Mouse (Mus musculus): ENCODE data around the gene Fndc3b.
"Not testable (repeated sequence)": the region's sequence is repeated elsewhere in the genome, so short reads cannot be mapped to it uniquely, and the experiment has no call there.

Fndc3b gene

DNA sequence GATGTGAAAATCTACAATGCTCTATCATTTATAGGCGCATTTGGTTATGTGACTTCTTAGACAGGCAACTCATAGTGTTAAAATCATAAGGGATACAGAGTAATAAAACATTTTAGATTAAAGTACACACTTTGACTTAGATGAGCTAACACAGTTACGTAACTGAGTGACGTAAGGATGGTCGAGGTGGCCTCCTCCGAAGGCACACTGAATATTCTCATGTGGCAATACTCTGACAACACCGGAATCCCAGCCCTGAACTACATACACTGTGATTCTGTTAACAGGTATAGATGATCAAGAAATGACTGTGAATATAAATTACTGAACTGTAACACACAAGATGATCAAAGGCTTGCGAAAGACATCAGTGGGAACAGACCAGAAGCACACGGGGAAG, 292.5 kb downstream of the Fndc3b start:
- DNase-seq (ENCODE audit: low read depth, low spot score): no peak

DNA sequence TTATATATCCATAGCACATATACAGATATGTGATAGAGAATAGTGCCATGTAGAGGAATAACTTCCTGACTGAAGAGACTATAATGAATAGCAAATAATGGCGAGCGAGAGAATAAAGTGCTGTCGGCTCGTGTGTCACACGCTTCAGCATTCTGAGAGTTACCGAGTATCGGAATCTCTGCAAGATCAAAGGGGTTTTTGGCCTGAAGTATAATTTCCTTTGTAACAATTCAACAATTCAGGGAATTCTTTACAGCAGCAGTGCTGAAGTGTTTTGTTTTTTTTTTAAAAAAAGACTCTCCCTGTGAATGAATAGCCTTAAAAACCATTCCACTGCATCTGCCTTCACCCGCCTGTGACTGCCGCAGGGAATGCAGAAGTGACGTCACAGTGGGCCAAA, 294.3 kb downstream of the Fndc3b start:
- no peak for DNase-seq (ENCODE audit: low read depth, low spot score)

DNA sequence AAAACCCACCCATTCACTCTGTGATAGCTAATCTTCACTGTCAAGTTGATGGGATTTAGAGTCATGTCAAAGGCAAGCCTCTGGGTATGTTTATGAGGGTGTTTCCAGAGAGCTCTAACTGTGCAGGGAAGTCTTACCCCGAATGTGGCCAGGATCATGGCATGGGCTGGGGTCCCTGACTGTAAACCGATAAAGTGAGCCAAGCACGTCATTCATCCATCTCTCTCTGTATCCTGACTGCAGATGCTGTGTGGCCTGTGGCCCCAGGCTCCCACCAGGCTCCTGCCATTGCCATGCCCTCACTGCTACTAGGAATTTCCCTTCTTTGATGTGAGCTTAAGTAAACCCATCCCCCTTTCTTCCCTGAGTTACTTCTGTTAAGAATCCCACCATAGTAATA, 297.5 kb downstream of the Fndc3b start:
- no peak for DNase-seq (ENCODE audit: low read depth, low spot score)

DNA sequence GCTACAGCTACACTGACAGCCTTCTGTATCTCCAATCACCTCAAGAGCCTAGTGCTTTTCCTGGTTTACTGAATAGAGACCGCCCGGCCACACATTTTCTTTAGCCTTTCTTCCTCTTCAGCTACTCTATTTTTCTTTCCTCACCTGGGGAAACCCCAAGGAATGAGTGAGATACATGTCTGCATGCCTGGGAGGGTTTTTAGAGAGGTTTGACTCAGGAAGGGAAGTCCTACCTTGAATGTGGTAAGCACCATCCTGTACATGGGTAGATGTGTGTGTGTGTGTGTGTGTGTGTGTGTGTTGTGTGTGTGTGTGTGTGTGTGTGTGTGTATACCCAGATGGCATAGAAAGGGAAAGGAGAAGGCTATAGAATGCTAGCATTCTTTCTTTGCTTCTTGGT, 299.8 kb downstream of the Fndc3b start:
- DNase-seq (ENCODE audit: low read depth, low spot score): no peak

DNA sequence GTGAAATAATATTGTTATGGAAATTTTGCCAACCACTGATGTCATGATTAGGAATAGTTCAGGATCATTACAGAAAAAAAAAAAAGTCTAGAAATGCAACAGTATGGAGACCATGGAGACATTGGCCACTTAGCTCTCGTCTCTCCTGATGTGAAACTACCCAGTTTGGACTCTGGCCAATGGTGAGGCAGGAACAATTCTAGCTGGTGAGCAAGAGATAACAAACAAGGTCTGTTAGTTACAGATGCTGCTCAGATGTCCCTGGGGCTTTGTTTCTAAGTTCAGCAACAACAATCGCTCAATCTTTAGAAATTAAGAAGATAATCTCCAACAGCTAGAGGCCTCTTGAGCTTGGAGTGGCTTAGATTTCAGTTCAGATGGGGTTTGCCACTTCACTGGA, 302.5 kb downstream of the Fndc3b start:
- DNase-seq (ENCODE audit: low read depth, low spot score): no peak

DNA sequence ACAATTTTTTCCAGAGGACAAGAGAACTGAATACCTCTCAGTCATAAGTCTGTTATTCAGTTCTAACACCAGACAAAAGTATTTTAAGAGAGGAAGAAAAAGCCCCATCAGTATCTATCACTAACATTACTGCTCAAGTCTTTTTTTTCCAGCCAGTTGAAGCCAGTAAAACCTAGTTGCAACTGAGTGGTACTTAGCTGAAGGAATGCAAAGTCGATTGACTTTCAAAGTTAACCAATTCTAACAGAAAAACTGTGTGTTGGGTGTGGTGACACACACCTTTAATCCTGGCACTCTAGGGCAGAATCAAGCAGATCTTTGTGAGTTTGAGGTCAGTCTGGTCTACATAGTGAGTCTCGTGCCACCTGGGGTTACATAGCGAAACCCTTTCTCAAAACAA, 304.7 kb downstream of the Fndc3b start:
- no peak for DNase-seq (ENCODE audit: low read depth, low spot score)

DNA sequence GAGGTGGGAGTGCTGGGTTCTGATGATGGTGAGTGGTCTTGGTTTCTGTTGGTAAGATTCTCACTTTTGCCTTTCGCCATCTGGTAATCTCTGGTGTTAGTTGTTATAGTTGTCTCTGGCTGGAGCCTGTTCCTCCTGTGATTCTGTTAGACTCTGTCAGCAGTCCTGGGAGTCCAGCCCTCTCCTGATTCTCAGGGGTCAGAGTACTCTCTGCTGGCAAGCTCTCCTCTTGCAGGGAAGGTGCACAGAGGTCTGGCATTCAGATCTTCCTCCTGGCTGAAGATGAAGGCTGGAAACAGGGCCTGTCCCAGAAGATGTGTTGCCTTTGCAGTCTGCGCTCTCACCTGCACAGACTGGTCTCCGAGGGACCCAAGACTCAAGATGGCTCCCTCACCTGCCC, 310.1 kb downstream of the Fndc3b start:
- not testable (repeated sequence) for DNase-seq (ENCODE audit: low read depth, low spot score)

DNA sequence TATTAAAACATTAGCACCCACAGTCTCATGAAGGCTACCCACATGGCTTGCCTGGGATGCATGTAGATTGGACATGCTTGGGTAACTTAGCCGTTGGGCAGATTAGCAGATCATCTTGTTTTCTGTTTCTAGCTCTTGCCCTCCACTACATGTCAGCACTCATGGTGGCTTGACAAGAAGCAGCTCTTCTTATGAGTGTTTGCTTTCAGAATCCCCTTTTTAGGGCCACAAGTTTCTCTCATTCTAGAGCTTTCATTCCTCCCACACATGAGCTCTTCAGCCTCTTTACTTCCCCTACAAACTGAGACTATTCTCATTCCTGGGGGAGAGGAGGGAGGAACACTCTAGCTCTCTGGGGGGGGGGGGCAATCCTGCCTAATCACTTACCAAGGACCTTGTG, 321.2 kb downstream of the Fndc3b start:
- DNase-seq (ENCODE audit: low read depth, low spot score): no peak

DNA sequence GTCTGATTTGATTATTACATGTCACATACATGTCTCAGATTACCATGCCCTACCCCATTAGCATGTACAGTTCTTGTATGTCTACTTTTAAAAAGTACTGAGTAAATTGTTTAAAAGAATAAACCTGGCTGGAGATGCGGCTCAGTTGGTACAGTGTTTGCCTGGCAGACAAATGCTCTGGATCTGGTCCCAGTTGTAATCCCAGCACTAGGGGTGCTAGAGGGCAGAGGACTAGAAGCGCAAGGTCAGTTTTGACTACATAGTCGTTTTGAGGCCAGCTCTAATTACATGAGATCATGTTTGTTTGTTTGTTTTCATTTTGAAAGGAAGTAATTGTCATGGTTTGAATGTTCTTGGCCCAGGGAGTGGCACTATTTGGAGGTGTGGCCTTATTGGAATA, 326.3 kb downstream of the Fndc3b start:
- no peak for DNase-seq (ENCODE audit: low read depth, low spot score)

DNA sequence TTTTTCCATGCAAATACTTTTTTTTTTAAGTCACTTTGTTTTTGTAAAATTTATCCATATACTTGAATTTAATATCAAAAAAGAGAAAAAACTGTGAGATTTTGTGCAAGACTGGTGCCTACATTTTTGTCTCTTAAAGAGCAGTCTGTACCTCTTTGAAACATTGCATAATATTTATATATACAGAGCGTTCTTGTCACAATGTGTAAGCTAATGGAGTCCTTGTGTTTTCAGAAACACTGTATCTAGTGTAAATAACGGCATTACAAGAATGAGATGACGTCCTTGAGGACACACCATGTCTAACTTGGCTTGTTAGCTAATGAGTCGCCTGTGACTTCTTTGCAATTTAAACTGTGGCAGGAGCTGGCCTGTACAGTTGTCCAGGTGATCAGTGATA, 333.2 kb downstream of the Fndc3b start:
- no peak for DNase-seq (ENCODE audit: low read depth, low spot score)

DNA sequence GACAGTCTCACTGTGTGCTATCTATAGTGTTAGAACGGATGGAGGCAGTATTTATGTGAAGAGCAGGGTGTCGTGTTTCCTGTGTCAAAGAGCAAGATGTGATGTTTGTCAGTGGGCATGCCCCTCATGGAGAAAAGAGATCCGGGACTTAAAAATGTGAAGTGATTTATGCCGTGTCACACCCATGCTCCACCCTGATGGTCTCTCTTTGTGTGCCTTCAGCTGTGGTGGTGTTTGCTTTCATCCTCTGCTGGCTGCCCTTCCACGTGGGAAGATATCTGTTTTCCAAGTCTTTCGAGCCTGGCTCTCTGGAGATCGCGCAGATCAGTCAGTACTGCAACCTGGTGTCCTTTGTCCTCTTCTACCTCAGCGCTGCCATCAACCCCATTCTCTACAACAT, 336.7 kb downstream of the Fndc3b start:
- DNase-seq (ENCODE audit: low read depth, low spot score): no peak

DNA sequence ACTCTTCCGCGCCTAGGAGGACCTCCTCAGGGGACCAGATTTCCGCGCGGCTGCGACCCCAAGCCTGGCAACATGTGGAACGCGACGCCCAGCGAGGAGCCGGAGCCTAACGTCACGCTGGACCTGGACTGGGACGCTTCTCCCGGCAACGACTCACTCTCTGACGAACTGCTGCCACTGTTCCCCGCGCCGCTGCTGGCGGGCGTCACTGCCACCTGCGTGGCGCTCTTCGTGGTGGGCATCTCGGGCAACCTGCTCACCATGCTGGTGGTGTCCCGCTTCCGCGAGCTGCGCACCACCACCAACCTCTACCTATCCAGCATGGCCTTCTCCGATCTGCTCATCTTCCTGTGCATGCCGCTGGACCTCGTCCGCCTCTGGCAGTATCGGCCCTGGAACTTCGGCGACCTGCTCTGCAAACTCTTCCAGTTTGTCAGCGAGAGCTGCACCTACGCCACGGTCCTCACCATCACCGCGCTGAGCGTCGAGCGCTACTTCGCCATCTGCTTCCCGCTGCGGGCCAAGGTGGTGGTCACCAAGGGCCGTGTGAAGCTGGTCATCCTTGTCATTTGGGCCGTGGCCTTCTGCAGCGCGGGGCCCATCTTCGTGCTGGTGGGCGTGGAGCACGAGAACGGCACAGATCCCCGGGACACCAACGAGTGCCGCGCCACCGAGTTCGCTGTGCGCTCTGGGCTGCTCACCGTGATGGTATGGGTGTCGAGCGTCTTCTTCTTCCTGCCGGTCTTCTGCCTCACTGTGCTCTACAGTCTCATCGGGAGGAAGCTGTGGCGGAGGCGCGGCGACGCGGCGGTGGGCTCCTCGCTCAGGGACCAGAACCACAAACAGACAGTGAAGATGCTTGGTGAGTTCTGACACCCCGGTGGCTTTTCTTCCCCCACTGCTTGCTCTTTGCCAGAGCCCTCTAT, 339.1 kb downstream of the Fndc3b start:
- no peak for DNase-seq (ENCODE audit: low read depth, low spot score)

DNA sequence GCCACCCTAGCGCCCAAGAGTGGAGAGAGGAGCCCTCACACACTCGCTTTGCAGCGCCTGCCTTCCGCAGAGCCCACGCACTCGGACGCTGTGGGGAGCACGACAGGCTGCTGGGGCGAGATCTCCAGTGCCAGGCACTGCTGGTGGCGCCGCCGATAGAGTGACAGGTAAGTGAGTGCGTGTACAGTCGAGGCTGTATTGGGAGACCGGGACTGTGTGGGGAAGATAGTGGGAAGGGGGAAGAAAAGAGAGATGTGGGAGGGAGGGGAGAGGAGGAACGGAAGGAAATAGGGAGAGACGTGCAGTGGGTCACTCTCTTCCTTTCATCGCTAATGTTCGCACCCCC, 339.9 kb downstream of the Fndc3b start, which contains the start of gene Ghsr:
Gene Ghsr, plus strand, starts transcription at position 76 of the 346 bp plus-strand sequence.
- no peak for DNase-seq (ENCODE audit: low read depth, low spot score)

DNA sequence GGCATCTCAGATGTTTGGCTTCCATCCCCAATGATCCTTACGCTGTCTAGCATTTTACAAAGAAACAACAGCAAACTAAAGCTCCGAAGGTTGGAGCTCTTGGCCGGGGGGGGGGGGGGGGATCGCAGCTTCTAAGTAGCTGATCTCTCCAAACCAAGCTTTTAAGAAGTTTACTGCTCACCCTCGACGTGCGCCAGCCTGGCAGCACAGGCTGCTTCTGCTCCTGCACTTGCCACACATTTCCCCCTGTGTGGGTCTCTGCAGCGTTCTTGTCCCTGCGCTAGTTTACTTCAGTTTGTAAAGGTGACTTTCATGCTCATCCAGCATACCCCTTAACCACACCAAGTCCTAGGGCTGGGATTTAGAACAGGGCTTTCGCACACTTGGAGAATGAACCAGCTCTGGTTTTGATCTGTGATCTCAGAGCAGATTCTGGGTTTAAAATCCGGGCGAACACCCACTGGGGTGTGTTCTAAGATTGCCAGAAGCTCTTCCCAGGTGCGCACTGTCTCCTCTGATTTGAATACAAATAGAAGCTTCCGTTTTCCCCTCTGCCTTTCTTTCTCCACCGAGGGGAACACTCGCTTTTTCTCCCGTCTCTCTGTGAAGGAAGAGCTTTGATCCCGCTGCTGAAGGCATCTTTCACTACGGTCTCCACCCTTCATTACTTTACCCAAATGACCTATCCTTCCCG, 340.4 kb downstream of the Fndc3b start:
- DNase-seq (ENCODE audit: low read depth, low spot score): no peak

DNA sequence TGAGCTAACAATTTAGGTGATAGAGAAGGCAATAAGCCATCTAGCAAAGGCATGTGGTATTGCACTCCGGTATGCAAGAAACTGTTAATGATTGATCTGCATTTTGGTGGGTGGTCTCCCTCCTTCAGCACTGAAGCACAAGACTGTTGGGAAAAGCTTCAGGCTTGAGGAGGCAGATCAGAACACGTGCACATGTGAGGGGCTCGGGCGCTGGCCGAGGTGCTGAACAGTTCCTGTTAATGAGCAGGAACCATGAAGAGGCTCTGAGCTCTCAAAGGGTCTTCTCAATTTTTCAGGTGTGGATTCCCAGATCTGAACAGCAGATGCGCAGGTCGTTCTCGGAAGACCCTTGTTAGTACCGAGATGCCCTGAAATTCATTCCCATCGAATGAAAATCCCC, 341.0 kb downstream of the Fndc3b start:
- peak; percentile 80 for DNase-seq (ENCODE audit: low read depth, low spot score)

Data from mesoderm, embryonic 11.5 days (tissue).